Mouse (Mus musculus): ENCODE measurements around the gene Asz1.

Gene Asz1

DNA sequence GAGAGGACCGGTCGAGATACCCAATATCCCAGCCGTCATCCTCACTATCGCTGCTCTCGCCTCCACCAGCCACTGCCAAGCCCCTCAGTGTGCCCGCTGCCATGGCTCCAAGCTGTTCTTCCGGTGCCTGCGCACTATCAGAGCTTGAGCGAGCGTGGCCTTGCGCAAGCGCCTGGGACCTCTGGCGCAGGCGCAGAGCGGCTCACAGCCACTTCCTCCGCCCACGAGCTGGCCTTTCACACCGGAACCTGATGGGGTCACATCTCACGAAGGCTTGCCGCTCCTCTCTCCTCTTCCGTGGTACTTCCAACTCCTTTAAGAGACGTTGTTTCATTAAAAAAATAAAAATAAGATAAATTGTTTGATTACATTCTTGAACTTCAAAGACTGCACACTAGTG is at the start of gene Asz1:
Gene Asz1 (minus strand): TSS at position 128 of the 400 bp plus-strand sequence.
- DNase-seq, result no peak

GRCm38 (mm10) chr6:18153031-18153430 is 44.2 kb upstream of the Asz1 start:
- peak; percentile 15 to 70 for DNase-seq

GRCm38 (mm10) chr6:18135246-18135645 is 26.4 kb upstream of the Asz1 start:
- DNase-seq, result no peak

- DNase-seq, result no peak
These were observed 19.2 kb upstream of the Asz1 start for GRCm38 (mm10) chr6:18128059-18128458.

- peak in 1 of 2 experiments; percentile 24 for DNase-seq
These were observed 18.5 kb upstream of the Asz1 start for GRCm38 (mm10) chr6:18127206-18127983.

DNA sequence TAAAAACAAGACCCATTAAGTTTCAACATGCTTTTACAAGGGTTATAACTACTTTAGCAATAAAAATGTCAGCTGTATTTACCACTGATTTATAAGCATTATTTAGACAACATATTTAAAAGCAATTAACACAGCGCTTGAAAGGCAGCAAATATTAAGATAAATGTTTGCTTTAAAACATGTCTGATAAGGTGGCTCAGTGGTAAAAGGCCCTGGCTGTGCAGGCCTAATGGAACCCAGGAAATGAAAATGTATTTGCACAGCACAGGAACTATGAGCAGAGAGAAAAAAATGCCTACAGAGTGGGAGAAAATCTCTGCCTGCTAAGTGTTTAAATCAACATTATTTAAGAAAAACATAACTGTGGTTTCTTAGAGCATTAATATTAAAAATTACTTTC is 12.0 kb downstream of the Asz1 start:
- no peak for DNase-seq

DNA sequence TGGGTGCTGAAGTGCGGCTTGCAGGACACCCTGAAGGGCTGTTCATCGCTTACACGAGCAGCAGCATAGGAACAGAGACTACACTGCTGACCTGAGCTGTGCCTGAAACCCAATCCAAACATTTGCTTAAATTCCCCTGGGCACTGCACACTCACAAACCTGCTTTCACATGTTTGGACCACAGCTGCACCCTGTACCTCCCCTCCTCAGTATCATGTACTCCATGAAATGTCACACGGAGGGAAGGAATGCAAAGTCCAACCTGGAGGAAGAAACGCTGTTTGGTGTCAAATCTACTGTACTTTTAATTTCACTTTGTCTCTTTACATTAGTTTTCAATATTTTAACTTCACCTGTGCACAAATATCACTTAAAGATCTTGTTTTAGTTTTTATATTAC is 19.8 kb downstream of the Asz1 start:
- DNase-seq, result no peak

DNA sequence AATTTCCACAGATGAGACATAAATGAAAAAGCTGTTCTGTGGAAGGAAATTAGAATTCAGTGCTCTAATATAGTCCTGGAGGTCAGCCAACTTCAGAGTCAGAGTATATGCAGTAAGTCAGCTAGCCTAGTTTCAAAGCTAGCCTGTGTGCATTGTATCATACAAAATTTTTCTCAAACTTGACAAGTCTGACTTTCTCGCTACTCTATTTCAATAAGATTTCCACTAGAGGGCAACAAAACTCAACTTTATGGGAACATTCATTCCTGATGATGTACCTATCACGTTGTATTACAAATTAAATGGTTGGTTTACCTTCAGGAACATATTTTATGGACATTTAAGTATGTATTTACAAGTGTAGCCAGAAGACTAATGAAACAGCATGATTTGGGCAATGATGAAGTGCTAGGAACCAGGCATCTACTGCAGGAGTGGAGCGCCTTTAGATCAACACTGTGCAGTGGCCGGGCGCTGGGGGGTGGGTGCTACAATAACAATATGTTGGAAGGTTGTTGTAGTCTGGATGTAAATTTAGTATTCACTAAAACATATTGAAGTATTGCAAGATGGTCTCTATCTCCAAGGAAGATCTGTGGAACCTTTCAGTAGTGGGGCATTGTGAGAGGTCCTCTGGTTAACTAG is 21.6 kb downstream of the Asz1 start:
- no peak for DNase-seq

DNA sequence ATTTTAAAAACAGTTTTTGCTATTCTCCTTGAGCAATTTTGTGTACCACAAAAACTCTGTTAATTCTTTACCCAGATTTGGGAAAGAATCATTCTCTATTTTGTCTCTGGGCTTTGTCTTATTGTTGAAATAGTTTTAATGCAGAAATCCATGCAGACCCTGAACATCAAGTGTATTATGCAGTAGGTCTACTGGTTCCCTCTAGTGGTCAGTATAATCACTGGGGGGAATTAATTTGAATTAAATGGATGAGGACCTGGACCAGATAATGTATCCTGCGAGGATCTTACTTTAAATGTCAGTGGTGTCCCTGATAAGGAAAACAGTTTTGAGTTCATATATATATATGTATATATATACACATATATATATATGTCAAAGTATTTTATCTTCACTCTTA is 30.2 kb downstream of the Asz1 start:
- peak in 1 of 2 experiments; percentile 28 for DNase-seq

DNA sequence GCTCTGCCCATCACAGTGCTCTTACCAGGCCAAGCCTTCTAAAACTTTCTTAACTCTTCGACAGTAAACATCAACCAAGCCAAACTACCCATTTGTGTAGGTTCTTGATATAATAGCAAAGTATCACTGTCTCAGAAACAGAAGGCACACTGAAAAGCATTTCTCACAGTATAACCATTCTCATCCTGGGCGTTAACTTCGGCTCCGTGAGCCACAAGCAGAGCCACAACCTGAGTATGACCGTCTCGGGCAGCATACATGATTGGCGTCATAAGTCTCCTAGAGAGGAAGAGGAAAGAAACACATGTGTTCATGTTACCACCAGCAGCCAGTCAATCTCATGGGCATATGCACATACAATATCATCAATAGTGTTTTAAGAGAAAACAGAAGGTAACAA is 31.9 kb downstream of the Asz1 start:
- no peak for DNase-seq

- DNase-seq, result no peak
These were observed 32.3 kb downstream of the Asz1 start for GRCm38 (mm10) chr6:18076577-18076976.

GRCm38 (mm10) chr6:18057899-18058298 is 51.0 kb downstream of the Asz1 start:
- no peak for DNase-seq

- DNase-seq, result no peak
These were observed 57.2 kb downstream of the Asz1 start for GRCm38 (mm10) chr6:18051702-18052101.

- DNase-seq, result no peak
These were observed 64.6 kb downstream of the Asz1 start for GRCm38 (mm10) chr6:18044299-18044698.

DNA sequence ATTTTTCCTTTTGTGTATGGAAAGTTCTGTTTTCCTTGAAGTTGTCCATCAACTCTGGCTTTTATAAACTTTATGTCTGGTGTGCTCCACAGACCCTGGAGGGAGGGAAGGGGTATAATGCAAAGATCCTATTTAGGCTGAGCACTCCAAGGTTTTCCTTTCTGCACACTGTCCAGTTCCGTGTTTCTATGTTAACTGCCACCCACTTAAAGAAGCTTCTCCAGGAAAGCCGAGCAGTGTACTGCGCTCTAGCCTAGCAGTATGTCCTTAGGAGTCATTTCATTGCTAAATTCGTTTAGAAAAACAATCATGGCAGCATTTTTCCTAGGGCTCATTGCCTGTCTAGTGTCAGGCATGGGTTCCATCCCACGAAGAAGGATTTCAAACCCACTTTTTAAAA is 65.7 kb downstream of the Asz1 start:
- no peak for DNase-seq

- DNase-seq, result no peak
These were observed 76.6 kb downstream of the Asz1 start for GRCm38 (mm10) chr6:18032271-18032670.

DNA sequence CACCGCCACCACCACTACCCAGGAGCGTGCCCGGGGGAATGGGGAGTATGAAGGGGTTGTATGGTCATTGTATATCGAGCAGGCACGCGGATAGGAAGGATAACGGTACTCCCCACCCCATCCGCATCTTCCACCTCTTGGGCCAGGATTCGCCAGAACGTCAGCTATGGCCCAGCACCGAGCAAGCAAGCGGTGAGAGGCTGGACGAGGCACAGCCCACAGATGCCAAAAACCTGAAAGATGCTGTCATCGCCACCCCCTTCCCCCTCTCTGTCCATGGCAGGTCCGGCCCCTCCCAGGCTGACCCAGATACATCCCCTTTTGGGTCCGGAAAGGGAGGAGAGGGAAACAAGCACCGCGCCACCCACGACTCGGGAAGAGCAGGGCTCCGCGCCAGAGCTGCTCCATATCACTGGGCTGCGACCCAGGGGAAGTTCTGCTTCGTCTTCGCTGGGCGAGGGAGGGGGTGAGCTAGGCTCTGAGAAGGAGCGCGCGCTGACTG is 77.3 kb downstream of the Asz1 start:
- DNase-seq, result peak; percentile 72 to 74

- DNase-seq, result peak in 1 of 2 experiments; percentile 14
These were observed 77.9 kb downstream of the Asz1 start for GRCm38 (mm10) chr6:18030868-18031508.

DNA sequence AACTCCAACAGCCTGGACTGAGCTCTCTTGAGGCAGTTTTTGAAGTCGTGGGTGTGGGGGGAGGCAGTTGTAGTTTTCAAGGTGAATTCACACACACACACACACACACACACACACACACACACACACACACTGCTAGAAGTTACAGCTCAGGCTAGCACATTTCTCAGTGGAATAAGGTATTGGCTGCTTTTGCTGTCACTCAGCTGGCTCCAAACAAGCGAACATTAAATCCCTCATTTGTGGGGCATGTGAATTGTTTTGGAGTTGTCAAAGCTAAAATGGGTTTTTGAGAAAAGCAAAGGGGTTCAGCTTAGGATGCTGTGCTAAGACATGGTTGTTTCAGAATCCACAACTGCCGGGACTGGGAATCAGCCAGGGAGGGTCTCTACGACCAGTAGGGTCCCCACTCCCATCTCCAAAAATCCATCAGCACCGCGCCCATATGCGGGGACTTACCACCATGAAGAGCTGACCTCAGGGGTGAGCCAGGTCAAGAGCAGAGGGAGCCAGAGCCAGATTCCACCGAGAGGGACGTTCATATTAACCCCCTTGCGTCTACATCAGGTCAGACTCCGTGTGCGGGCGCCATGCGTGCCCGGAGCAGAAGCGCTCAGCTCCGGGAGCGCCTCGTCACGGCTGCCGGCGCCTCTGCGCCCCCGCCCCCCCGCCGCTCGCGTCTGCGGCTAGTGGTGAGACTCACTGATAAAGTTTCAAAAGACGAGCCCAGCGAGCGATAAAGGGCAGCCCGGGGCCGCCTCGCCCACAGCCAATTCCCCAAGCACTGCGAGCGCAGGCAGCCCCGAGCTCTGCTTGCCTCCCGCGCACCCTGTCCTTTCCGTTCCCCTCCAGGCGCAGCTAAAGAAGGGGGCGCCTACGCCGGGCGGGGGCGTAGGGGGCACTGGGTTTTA is 78.9 kb downstream of the Asz1 start, which contains the start of gene Wnt2:
Gene Wnt2 (minus strand): TSS at position 840 of the 911 bp plus-strand sequence.
- DNase-seq, result peak in 1 of 2 experiments; percentile 17

DNA sequence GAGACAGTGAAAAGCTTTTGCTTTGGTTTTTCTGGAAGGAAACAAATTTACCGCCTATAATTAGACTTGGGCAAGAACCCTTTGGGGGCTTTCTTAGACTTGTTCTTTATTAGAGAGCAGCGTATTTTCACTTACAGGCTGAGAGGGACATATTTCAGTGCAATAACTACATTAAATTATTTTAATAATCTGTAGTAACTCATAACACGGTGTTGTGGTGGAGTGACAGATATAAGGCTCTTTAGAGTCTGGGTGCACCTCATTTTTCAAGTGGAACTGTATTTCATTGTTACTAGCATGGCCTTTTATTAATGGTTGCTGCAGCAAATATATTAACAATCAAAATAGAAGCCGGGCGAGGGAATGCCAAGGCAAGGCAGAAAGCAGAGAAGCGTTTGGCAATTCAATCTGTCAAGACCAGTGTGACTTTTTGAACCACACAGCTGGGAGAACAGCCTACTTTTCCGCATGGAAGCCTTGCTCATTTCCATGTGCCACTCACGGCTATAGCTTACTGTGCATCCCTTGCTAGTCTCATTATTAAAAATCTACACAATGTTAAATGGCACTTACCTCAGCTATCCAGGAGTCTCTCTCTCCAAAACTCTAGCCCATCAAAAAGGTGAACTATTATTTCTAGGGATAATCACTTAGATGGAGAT is 84.6 kb downstream of the Asz1 start:
- no peak for DNase-seq

DNA sequence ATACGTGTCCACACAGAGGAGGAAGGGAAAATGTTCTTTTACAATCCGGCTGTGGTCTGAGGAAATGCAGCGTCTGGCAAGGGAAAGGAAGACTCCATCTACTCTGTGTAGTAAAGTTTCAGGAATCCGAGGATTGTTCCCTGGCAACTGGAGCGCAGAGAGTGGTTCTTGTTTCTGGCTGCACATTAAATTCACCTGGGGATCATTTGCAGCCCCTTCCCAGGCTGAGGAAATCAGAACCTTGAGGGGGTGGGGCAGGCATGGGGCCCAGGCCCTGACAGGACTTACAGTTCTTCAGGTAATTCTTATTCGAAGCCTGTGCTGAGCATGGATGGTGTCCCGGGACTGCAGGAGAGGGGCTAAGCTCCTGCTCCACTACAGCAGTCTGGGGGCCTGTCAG is 95.5 kb downstream of the Asz1 start:
- DNase-seq, result no peak

DNA sequence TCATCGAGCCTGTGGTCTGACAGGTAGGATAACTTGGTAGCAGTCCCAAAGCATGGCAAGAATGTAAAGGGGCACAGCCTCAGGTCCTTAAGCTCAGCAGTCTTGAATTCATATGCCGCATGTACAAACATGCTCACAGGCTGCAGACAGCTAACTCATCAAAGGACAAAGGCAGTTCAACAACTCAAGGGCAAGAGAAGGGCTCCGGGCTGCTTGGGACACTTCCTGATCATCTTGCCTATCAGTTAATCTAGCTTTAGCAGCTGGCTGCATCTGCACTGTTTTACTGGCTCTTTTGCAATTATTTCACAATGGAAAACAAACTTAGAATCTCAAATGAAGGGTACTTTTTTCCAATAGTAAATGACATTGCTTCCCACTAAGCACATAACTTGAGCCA is 101.5 kb downstream of the Asz1 start:
- DNase-seq, result no peak
